Mouse (Mus musculus): Measurements from ENCODE around the gene Tmcc3.

GRCm38 (mm10) chr10:94345509-94346252 is 33.9 kb downstream of the Tmcc3 start:
- TF ChIP-seq POLR2A (IDR thresholded peaks at IDR 0.05; ENCODE audit: low read depth, low read length) (no peak), CTCF (IDR thresholded peaks at IDR 0.05; ENCODE audit: extremely low read depth, insufficient read depth, insufficient read length, insufficient replicate concordance) (no peak)
